Mouse (Mus musculus) adipocyte (in vitro differentiated cells): ENCODE measurements around the gene Tsen2.

Experiments
- DNase-seq: peaks from one replicate; pipeline ENCODE4 v3.0.0-alpha.2; 2016; ENCODE audit warnings: low spot score

Tsen2 gene

GRCm38 (mm10) chr6:115541676-115542275 is 2.7 kb upstream of the Tsen2 start:
- peak; percentile 47 for DNase-seq

- DNase-seq, result no peak
Observed at GRCm38 (mm10) chr6:115542341-115542740, 2.1 kb upstream of the Tsen2 start.

- peak; percentile 46 for DNase-seq
Observed at GRCm38 (mm10) chr6:115546276-115546675, 1.8 kb downstream of the Tsen2 start.

DNA sequence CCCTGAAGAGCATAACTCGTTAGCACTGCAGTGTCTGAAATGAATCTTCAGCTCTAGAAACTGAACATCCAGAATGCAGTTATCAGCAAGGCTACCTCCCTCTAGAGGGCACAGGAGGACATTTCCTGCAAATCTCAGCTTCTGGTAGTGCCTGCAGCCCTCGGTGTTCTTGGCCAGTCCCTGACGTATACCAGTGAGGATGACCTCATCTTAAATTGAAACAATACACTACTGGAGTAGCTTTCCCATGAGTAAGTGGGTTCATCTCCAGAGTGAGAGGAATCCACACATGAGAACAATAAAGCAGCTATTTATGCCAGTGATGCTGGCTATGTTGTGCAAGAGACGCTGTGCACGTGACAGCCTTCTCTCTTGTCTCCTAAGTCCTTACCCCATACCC is 11.0 kb downstream of the Tsen2 start:
- peak; percentile 48 for DNase-seq

DNA sequence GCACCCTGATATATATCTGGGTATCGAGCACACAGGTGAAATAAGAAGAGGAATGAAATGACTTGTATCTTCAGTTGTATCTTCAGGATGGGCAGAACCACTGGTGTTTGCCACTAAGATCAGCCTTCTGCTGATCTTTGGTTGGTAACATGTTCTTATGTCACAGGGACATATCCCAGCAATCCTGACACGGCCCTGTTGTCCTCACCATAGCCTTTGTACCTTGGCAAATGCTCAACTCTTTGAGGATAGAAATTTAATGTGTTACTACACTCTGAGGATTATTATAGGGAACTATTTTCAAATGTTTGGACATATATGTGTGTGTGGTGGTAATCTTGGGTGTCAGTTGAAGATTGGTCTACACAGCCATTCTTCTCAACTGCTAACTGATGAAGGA is 13.7 kb downstream of the Tsen2 start:
- no peak for DNase-seq

DNA sequence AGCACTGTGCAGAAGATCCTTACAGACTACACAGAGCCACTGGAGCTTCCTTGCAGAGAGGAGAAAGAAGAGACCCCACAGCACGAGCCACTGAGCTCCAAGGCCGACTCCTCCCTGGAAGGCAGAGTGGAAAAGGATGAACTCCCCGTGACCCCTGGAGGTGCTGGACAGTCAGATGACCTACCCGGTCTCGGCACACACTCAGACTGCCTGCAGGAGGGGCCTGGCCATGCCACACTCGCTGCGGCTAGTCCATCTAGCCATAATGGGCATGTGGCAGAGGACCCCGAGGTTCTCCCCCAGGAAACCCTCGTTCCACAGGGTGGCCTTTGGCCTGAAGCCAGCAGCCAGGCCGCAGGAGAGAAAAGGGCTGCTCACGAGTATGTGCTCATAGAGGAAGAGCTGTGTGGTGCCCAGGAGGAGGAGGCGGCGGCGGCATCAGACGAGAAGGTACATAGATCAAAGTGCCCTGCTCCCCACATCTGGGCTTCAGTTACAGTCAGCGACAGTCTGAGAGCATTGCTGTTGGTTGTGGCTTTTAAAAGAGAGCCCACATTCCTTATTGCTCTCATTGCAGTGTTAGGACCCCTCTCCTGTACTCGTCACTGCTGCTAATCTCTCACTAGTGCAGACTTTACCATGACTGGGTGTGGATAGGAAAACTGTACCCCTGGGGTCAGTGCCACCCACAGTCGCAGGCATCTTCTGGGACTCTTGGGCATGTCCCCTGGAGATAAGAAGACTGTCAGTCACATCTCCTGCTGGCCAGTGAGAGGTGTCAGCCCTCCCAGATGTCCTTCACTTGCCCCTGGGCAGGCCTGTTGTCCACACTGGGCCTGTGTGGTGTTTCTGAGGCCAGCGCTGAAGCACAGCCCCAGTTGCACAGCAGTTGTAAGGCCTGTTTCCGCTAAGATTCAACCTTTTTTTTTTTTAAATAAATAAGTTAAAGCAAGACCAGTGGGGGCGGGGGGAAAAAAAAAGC is 15.5 kb downstream of the Tsen2 start:
- no peak for DNase-seq

DNA sequence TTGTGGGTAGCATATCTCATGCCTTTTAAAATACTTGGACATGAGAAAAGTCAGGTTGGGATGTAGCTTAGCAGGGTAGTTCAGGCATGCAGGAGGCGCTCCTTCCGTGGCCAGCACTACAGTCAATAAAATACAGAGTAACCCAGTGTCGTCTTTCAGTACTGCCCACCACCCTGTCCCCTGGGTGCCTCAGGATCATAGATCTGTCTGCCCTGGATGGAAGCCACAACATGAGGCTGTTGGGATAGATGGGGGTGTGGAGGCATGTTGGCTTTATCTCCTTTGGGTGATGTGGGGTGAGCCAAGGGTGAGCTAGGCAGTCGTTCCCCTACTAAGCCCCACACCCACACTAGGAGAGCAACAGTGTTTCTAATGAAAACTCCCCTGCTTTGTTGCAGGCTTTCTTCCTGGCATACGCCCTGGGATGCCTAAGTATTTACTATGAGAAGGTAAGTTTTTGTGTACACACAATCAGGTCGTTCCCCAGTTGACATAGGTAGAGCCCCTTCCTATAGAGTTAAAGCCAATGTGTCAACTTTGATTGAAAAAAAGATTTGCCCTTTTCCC is 21.1 kb downstream of the Tsen2 start:
- no peak for DNase-seq

DNA sequence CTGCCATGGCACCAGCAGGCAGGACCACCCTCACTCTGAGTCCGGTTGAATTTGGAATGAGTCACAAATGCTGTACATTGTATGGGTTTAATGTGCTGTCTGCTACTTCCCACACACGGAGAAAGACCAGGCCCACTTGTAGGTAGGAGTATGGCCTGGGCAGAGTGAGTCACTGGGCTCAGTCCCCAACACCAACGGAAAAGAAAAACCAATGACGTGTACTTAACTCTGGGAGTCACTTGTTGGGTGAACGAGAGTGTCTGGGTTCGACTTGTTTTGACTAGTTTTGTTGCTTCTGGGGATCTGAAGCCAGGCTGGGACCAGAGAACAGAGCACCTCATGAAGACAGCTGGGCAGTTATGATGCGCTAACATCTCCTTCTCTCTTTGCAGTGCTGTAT is 29.7 kb downstream of the Tsen2 start:
- no peak for DNase-seq

GRCm38 (mm10) chr6:115577407-115577806 is 32.9 kb downstream of the Tsen2 start:
- DNase-seq, result no peak

DNA sequence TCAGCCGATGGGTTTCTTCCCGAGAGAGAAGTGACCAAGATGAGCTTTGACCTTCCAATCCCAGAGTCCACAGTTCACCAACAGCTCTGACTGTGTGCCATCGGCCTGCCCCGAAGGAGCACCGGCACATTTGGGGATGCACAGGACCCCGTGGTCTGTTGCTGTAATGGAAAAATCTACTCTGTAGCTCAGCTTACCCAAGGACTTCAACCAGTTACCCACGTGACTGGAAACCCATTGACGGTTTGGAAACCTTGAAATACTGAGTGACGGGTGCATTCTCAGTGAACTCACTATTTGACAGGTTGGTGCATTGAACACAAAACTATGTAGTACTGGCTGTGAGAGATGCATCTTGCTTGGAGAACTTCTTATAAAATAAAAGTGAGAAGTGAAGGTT is 33.5 kb downstream of the Tsen2 start:
- DNase-seq, result no peak

DNA sequence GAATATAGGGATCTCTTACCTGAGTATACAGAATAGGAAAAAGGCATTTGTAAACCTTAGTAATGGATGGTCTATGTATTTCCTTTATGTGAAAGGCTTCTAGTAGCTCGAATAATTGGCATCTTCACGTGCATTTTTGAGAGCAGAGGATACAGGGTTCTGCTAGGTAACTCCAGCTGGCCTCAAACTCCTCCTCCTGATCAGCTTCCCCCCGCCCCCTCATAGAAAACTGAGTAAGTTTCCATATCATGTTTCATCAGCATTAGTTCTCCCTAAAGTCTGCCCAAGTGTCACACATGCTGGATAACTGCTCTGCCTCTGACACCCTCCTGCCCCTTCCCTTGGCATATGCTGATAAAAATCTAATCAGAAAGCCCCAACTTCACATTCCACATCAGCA is 36.3 kb downstream of the Tsen2 start:
- DNase-seq, result no peak

- no peak for DNase-seq
Observed at GRCm38 (mm10) chr6:115582328-115583115, 38.1 kb downstream of the Tsen2 start.

GRCm38 (mm10) chr6:115583430-115584125 is 39.1 kb downstream of the Tsen2 start:
- DNase-seq, result no peak

DNA sequence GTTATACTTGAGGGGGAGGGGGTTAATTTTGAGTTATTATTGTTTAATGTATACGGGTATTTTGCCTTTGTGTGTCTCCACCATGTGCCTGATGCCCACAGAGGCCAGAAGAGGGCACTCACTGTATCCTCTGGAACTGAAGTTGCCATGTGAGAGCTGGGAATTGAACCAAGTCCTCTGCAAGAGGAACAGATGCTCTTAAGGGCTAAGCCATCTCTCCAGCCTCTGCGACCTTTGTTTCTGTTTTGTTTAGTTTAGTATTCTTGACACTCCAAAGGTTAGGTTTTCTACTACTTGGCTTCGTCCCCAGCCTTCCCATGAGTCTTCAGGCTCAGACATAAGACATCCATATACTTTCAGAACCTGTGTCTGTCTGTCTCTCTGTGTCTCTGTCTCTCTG is 39.7 kb downstream of the Tsen2 start:
- peak; percentile 71 for DNase-seq

GRCm38 (mm10) chr6:115586321-115586720 is 41.9 kb downstream of the Tsen2 start:
- no peak for DNase-seq

DNA sequence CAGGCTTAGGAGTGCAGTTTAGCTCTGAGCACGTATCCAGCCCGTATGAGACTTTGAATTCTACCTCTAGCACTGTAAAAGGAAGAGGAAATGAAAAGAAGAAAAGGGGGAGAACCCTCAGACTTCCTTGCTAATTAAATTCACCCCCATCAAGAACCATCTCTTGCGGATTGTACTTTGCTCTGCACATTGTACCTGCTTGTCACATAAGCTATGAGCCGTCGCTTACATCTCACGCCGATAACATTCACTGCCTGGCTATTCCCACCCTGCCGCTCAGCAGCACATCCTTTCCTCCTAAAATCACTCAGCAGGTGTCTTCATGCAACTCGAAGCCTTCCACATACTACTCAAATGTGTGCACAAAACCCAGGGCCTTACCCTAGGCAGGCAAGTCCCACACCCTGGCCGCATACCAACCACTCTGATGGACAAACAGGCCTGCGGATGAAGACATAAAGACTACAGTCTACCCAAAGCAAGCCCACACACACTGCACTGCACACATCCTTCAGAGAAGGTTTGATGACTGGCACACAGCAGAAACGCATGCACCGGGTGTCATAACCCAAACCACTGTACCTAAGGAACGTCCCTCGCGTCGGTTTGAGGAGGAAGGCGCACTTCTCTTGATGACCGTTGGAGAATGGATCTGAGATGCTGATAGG is 47.4 kb downstream of the Tsen2 start:
- DNase-seq, result no peak

GRCm38 (mm10) chr6:115592458-115592857 is 48.0 kb downstream of the Tsen2 start, which contains the start of gene Mkrn2os:
Gene Mkrn2os, minus strand, starts transcription at chr6:115592576.
- DNase-seq, result no peak

- DNase-seq, result no peak
Observed at GRCm38 (mm10) chr6:115593252-115593651, 48.8 kb downstream of the Tsen2 start.

- no peak for DNase-seq
Observed at GRCm38 (mm10) chr6:115594463-115594862, 50.0 kb downstream of the Tsen2 start.

- no peak for DNase-seq
Observed at GRCm38 (mm10) chr6:115595667-115596066, 51.2 kb downstream of the Tsen2 start.

DNA sequence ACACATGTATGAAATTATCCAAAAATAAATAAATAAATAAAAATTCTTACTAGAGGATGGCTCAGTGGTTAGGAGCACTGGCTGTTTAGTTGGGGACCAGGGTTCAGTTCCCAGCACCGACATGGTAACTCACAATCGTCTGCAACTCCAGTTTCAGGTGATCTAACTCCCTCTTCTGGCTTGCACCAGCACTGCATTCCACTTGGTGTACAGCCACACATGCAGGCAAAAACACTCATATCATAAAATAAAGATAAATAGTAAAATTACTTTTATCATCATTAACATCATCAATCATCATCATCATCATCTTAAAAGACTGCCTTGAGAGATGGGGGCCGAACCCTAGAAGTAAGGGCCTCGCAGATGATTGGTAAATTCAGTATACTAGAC is 56.9 kb downstream of the Tsen2 start:
- peak; percentile 20 for DNase-seq
